Mouse (Mus musculus) kidney, embryonic 16.5 days (tissue): ENCODE measurements around the gene Sema3g. TPM values are rescaled to one million over a fixed set of nuclear protein-coding genes. Genes with fewer than 3 reads are reported as not detected.

Experiments used
- ATAC-seq: fragments of 200-750 bp; cut with Nextera tagmentation; 2 replicates; pipeline ENCODE4 v1.8.0; 2017; ENCODE audit warnings: moderate TSS enrichment; ENCODE audit not compliant: low FRiP score, low TSS enrichment
- H3K27ac ChIP-seq: fragments of 300-500 bp; sonication (generic); 2 replicates; pipeline ENCODE4 v1.5.1; 2014; ENCODE audit warnings: low read length
- H3K27me3 ChIP-seq: fragments of 300-500 bp; sonication (generic); 2 replicates; pipeline ENCODE4 v1.6.1; 2014; ENCODE audit warnings: low read length, control low read depth, mixed read lengths; ENCODE audit not compliant: insufficient read depth
- H3K36me3 ChIP-seq: fragments of 300-500 bp; sonication (generic); 2 replicates; pipeline ENCODE4 v1.6.1; 2014; ENCODE audit warnings: low read length, control low read depth, mixed read lengths; ENCODE audit not compliant: insufficient read depth
- H3K4me1 ChIP-seq: fragments of 300-500 bp; sonication (generic); 2 replicates; pipeline ENCODE4 v1.6.1; 2014; ENCODE audit warnings: low read length, control low read depth, mixed read lengths; ENCODE audit not compliant: insufficient read depth
- H3K4me2 ChIP-seq: fragments of 300-500 bp; sonication (generic); replicated peaks from 2 replicates; pipeline ENCODE4 v1.6.1; 2014; ENCODE audit warnings: low read depth, low read length
- H3K4me3 ChIP-seq: fragments of 300-500 bp; sonication (generic); 2 replicates; pipeline ENCODE4 v1.5.1; 2014; ENCODE audit warnings: mild to moderate bottlenecking, low read length
- H3K9ac ChIP-seq: fragments of 300-500 bp; sonication (generic); replicated peaks from 2 replicates; pipeline ENCODE4 v1.6.1; 2014; ENCODE audit warnings: low read length
- H3K9me3 ChIP-seq: fragments of 300-500 bp; sonication (generic); 2 replicates; pipeline ENCODE4 v1.6.1; 2016; ENCODE audit warnings: low read length, control low read depth
- WGBS: fragments of 180-500 bp; shearing (Covaris S2); extraction: QIAGEN DNeasy Blood & Tissue Kit; methylation state at CpG from one replicate; pipeline ENCODE4 v1.1.7; 2014; 5-methylcytosine and 5-hydroxymethylcytosine counted together
- polyA plus RNA-seq: library from polyadenylated mRNA; unstranded; fragments of >200 nt; fragmentation: Nextera tagmentation; extraction: Ambion mirVana; gene quantifications from 2 replicates; pipeline ENCODE4 v1.2.1, GENCODE M21; 2015

The Sema3g gene
- polyA plus RNA-seq, 1 experiment from 2014 or later: 5.4 TPM

- Histone ChIP-seq H3K9me3 (no peaks in the 10 kb centered on the region), H3K36me3 (peaks cover 96% of the 10 kb centered on the region), H3K4me2 (no peak overlapping the region), H3K4me1 (peaks cover 8% of the 10 kb centered on the region; the same call in 1 of the 2 replicates), H3K9ac (no peak overlapping the region), H3K27ac (no peak overlapping the region), H3K4me3 (no peak overlapping the region), H3K27me3 (no peaks in the 10 kb centered on the region)
- no peak for ATAC-seq
- 94% methylated on average over 12 of the region's 12 CpGs for WGBS
These were observed 37.8 kb upstream of the Sema3g start for GRCm38 (mm10) chr14:31179677-31180365.

DNA sequence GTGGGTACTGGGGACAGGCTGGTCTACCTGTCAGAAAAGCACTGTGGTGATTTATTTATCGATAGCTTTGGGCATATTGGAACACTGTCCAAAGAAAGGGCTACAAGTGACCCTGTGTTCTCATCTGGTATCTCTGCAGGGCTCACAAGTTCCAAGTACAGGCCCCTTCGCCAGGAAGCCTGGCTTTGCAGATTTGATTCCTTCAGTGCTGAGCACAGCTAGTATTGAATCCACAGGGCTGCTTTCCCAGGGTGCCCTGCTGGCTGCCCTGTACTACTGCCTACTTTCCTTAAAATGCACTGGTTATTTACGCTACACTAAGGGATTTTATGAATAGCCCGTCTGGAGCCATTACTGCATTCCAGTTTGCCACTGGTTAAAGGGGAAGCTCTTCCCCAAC lies 36.1 kb upstream of the Sema3g start:
- WGBS: 84% methylated on average over 4 of the region's 4 CpGs
- no peak overlapping the region for H3K27ac ChIP-seq
- peaks cover 8% of the 10 kb centered on the region; the same call in 1 of the 2 replicates for H3K4me1 ChIP-seq
- no peak for ATAC-seq
- no peaks in the 10 kb centered on the region for H3K27me3 ChIP-seq
- H3K9me3 ChIP-seq: no peaks in the 10 kb centered on the region
- no peak overlapping the region for H3K4me2 ChIP-seq
- no peak overlapping the region for H3K9ac ChIP-seq
- no peak overlapping the region for H3K4me3 ChIP-seq
- H3K36me3 ChIP-seq: peaks cover 96% of the 10 kb centered on the region

GRCm38 (mm10) chr14:31182786-31183290 lies 34.8 kb upstream of the Sema3g start:
- Histone ChIP-seq H3K4me1 (peaks cover 8% of the 10 kb centered on the region; the same call in 1 of the 2 replicates), H3K27me3 (no peaks in the 10 kb centered on the region), H3K9ac (no peak overlapping the region), H3K9me3 (no peaks in the 10 kb centered on the region), H3K4me2 (no peak overlapping the region), H3K27ac (peak overlapping the region; percentile 31), H3K4me3 (no peak overlapping the region), H3K36me3 (peaks cover 96% of the 10 kb centered on the region)
- peak; percentile 58; the same call in 1 of the 2 replicates for ATAC-seq
- WGBS: 60% methylated on average over 2 of the region's 2 CpGs

DNA sequence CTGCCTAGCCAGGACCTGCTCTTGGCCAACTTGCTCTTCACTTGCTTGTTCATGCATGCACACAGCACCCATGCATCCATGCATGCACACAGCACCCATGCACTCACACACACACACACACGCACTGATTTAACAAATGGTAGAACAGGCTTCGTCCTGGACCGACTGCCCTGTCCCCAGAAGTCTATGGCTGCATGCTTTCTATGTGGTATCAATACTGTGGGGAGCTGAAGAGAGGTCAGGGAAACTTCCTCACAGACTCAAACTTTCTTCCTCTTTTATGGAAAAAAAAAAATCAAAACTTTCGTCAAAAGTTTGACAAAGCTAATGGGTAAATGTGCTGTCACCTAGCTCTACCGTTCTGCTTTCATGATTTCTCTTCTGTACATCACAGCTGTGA lies 34.1 kb upstream of the Sema3g start:
- H3K4me3 ChIP-seq: no peak overlapping the region
- peaks cover 96% of the 10 kb centered on the region for H3K36me3 ChIP-seq
- H3K9me3 ChIP-seq: no peaks in the 10 kb centered on the region
- no peaks in the 10 kb centered on the region for H3K27me3 ChIP-seq
- WGBS: 81% methylated on average over 5 of the region's 5 CpGs
- no peak for ATAC-seq
- H3K27ac ChIP-seq: peak overlapping the region; percentile 31; the same call in 1 of the 2 replicates
- H3K4me2 ChIP-seq: no peak overlapping the region
- no peak overlapping the region for H3K9ac ChIP-seq
- peaks cover 8% of the 10 kb centered on the region; the same call in 1 of the 2 replicates for H3K4me1 ChIP-seq

DNA sequence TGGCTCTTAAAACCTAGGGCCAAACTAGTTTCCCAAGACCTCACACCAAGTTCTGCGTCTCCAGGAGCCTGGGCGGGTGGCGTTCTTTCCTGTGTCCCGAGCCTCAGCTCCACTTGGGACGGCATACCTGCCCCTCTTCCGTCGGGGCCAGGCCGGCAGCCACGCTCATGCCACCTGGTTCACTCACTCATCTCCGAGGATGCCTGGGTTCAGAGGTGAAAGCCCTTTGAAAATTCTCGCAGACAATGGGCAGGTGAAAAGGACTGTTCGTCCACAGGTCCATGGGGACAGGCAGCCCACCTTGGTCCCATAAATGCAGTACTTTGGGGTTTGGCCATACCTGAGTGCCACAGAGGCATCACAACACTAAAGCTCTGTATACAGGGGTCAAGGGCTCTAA lies 33.5 kb upstream of the Sema3g start:
- no peak overlapping the region for H3K27ac ChIP-seq
- H3K4me2 ChIP-seq: no peak overlapping the region
- no peak overlapping the region for H3K9ac ChIP-seq
- H3K27me3 ChIP-seq: no peaks in the 10 kb centered on the region
- ATAC-seq: no peak
- peaks cover 96% of the 10 kb centered on the region for H3K36me3 ChIP-seq
- H3K4me3 ChIP-seq: no peak overlapping the region
- WGBS: 90% methylated on average over 12 of the region's 12 CpGs
- H3K4me1 ChIP-seq: peaks cover 8% of the 10 kb centered on the region; the same call in 1 of the 2 replicates
- H3K9me3 ChIP-seq: no peaks in the 10 kb centered on the region

GRCm38 (mm10) chr14:31186656-31187055 lies 31.0 kb upstream of the Sema3g start:
- no peak overlapping the region for H3K4me3 ChIP-seq
- H3K27ac ChIP-seq: no peak overlapping the region
- WGBS: 55% methylated on average over 4 of the region's 4 CpGs
- no peak overlapping the region for H3K9ac ChIP-seq
- H3K36me3 ChIP-seq: peaks cover 96% of the 10 kb centered on the region
- peaks cover 8% of the 10 kb centered on the region; the same call in 1 of the 2 replicates for H3K4me1 ChIP-seq
- ATAC-seq: no peak
- no peaks in the 10 kb centered on the region for H3K27me3 ChIP-seq
- H3K9me3 ChIP-seq: no peaks in the 10 kb centered on the region
- no peak overlapping the region for H3K4me2 ChIP-seq

GRCm38 (mm10) chr14:31188771-31189181 lies 28.9 kb upstream of the Sema3g start:
- H3K4me2 ChIP-seq: no peak overlapping the region
- ATAC-seq: no peak
- H3K36me3 ChIP-seq: peaks cover 94% of the 10 kb centered on the region
- no peaks in the 10 kb centered on the region for H3K27me3 ChIP-seq
- no peak overlapping the region for H3K27ac ChIP-seq
- H3K4me1 ChIP-seq: no peaks in the 10 kb centered on the region
- H3K4me3 ChIP-seq: no peak overlapping the region
- no peaks in the 10 kb centered on the region for H3K9me3 ChIP-seq
- 83% methylated on average over 6 of the region's 6 CpGs for WGBS
- H3K9ac ChIP-seq: no peak overlapping the region

DNA sequence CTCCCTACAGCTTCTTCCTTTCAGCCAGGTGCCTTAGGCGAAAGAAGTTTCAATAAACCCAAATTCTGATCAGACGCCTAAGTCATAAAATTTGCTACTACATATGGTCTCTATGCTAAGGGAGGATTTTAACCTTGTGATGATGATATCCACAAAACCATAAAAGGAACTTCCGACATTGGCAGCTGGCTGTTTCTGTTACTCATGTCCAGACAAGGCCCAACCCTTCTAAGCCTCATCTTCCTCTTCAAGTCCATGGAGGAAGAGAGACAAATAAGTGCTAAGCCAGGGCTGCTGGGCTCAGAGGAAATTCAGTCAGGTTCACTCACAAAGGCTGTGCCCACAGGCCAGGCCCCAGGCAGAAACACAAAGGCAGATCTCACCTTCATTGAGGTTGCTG lies 28.3 kb upstream of the Sema3g start:
- no peaks in the 10 kb centered on the region for H3K9me3 ChIP-seq
- no peak overlapping the region for H3K27ac ChIP-seq
- H3K4me3 ChIP-seq: no peak overlapping the region
- H3K9ac ChIP-seq: no peak overlapping the region
- ATAC-seq: no peak
- H3K27me3 ChIP-seq: no peaks in the 10 kb centered on the region
- no peaks in the 10 kb centered on the region for H3K4me1 ChIP-seq
- H3K4me2 ChIP-seq: no peak overlapping the region
- WGBS: 87% methylated on average over 3 of the region's 3 CpGs
- peaks cover 88% of the 10 kb centered on the region for H3K36me3 ChIP-seq

- 77% methylated on average over 2 of the region's 2 CpGs for WGBS
- Histone ChIP-seq H3K9ac (no peak overlapping the region), H3K9me3 (no peaks in the 10 kb centered on the region), H3K4me2 (no peak overlapping the region), H3K4me3 (no peak overlapping the region), H3K4me1 (peaks cover 7% of the 10 kb centered on the region; the same call in 1 of the 2 replicates), H3K36me3 (peaks cover 62% of the 10 kb centered on the region), H3K27me3 (no peaks in the 10 kb centered on the region), H3K27ac (no peak overlapping the region)
- ATAC-seq: no peak
These were observed 25.7 kb upstream of the Sema3g start for GRCm38 (mm10) chr14:31191936-31192335.

DNA sequence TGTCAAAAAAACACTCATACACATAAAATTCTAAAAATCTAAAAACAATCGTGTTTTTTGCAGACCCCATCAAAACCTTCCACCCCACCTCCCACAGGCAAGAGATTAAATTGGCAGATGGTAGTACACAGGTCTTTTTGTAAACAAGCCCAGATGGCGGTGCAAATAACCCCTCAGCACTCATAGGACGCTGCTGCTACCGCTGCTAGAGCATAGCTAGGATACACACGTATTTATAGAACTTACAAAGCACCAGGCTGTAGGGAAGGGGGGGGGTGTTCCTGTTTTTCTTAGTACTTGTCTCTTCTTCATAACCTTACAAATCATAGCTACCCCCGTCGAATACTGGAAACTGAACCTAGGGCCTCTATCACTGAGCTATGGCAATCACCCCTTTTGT lies 23.9 kb upstream of the Sema3g start:
- H3K9ac ChIP-seq: no peak overlapping the region
- no peak overlapping the region for H3K4me3 ChIP-seq
- ATAC-seq: no peak
- H3K27ac ChIP-seq: no peak overlapping the region
- H3K27me3 ChIP-seq: no peaks in the 10 kb centered on the region
- no peak overlapping the region for H3K4me2 ChIP-seq
- peaks cover 7% of the 10 kb centered on the region; the same call in 1 of the 2 replicates for H3K4me1 ChIP-seq
- H3K36me3 ChIP-seq: peaks cover 58% of the 10 kb centered on the region
- no peaks in the 10 kb centered on the region for H3K9me3 ChIP-seq
- 81% methylated on average over 7 of the region's 7 CpGs for WGBS
